Mouse (Mus musculus): Measurements from ENCODE around the gene Cdc26.

DNA sequence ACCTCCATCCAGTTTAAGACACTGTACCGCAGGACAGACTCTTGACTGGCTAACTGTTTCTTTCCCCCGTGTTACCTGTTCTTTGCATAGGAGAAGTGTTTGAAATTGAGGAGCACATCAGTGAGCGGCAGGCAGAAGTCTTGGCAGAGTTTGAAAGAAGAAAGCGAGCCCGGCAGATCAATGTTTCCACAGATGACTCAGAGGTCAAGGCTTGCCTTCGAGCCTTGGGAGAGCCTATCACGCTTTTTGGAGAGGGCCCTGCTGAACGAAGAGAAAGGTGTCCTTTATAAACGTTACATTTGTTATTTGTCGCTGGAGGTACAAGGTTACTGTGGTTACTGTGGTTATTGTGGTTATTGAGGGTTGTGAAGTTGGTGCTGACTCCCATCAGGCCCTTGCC is 3.2 kb upstream of the Cdc26 start:
- no peak for TF ChIP-seq CTCF (IDR thresholded peaks at IDR 0.05; ENCODE audit: low read depth)
- no peak for TF ChIP-seq EP300 (IDR thresholded peaks at IDR 0.05; ENCODE audit: low read depth)
